Mouse (Mus musculus): ENCODE data around the gene Elovl6.

- no peak for TF ChIP-seq CTCF (IDR thresholded peaks at IDR 0.05)
- no peak for TF ChIP-seq EP300 (IDR thresholded peaks at IDR 0.05)
Observed at GRCm38 (mm10) chr3:129554436-129554835, 22.3 kb downstream of the Elovl6 start.
